Mouse (Mus musculus): ENCODE data around the gene Syncrip. TPM values are rescaled to one million over a fixed set of nuclear protein-coding genes. Genes with fewer than 3 reads are reported as not detected.
"Not testable (repeated sequence)": the region's sequence is repeated elsewhere in the genome, so short reads cannot be mapped to it uniquely, and the experiment has no call there.

Syncrip gene
- polyA plus RNA-seq (2014; fragmentation: Nextera tagmentation; extraction: Ambion mirVana), result 116 and 124 TPM in 2 replicates

- DNase-seq (ENCODE audit: low spot score) (peak; percentile 99), ATAC-seq (replicated peaks; ENCODE audit: low FRiP score) (peak; percentile 91)
- under 1% methylated on average over 53 of the region's 68 CpGs for WGBS
Measured at GRCm38 (mm10) chr9:88482230-88482828, at the start of gene Syncrip. Syncrip (minus strand) TSS chr9:88482574.

GRCm38 (mm10) chr9:88529979-88530580 is 47.7 kb upstream of the Syncrip start:
- Histone ChIP-seq H3K27ac (ENCODE audit: low read depth, low read length) (no peak overlapping the region), H3K27me3 (replicated peaks; ENCODE audit: control insufficient read depth, insufficient read depth, low read length) (no peaks in the 10 kb centered on the region), H3K9me3 (ENCODE audit: control insufficient read depth, low read length) (no peaks in the 10 kb centered on the region), H3K4me1 (replicated peaks; ENCODE audit: control insufficient read depth, insufficient read depth, low read length) (no peaks in the 10 kb centered on the region), H3K4me3 (ENCODE audit: low read depth, low read length) (no peak overlapping the region), H3K9ac (ENCODE audit: low read depth, low read length) (no peak overlapping the region), H3K36me3 (ENCODE audit: control insufficient read depth, insufficient read depth, low read length) (no peaks in the 10 kb centered on the region), H3K4me2 (no peak overlapping the region)
- no peak for DNase-seq (ENCODE audit: low spot score)
- 65% methylated on average over 5 of the region's 5 CpGs for WGBS
- no peak for ATAC-seq (replicated peaks; ENCODE audit: low FRiP score)

More at GRCm38 (mm10) chr9:88482230-88482828, at the start of gene Syncrip:
- peak within 1 kb of the TSS; percentile 98 for H3K27ac ChIP-seq (ENCODE audit: low read depth, low read length)
- peak within 1 kb of the TSS; percentile 100 for H3K9ac ChIP-seq (ENCODE audit: low read depth, low read length)
- not testable (repeated sequence) for H3K36me3 ChIP-seq (ENCODE audit: control insufficient read depth, insufficient read depth, low read length); H3K9me3 ChIP-seq (ENCODE audit: control insufficient read depth, low read length); H3K4me1 ChIP-seq (replicated peaks; ENCODE audit: control insufficient read depth, insufficient read depth, low read length); H3K27me3 ChIP-seq (replicated peaks; ENCODE audit: control insufficient read depth, insufficient read depth, low read length)
- peak within 1 kb of the TSS; percentile 100 for H3K4me3 ChIP-seq (ENCODE audit: low read depth, low read length)
- H3K4me2 ChIP-seq, result peak within 1 kb of the TSS; percentile 92

GRCm38 (mm10) chr9:88529571-88529970 is 47.2 kb upstream of the Syncrip start:
- H3K9ac ChIP-seq (ENCODE audit: low read depth, low read length), result no peak overlapping the region
- H3K4me1 ChIP-seq (replicated peaks; ENCODE audit: control insufficient read depth, insufficient read depth, low read length), result no peaks in the 10 kb centered on the region
- DNase-seq (ENCODE audit: low spot score), result no peak
- H3K9me3 ChIP-seq (ENCODE audit: control insufficient read depth, low read length), result no peaks in the 10 kb centered on the region
- H3K27me3 ChIP-seq (replicated peaks; ENCODE audit: control insufficient read depth, insufficient read depth, low read length), result no peaks in the 10 kb centered on the region
- no peak overlapping the region for H3K4me2 ChIP-seq
- H3K27ac ChIP-seq (ENCODE audit: low read depth, low read length), result no peak overlapping the region
- H3K4me3 ChIP-seq (ENCODE audit: low read depth, low read length), result no peak overlapping the region
- no peaks in the 10 kb centered on the region for H3K36me3 ChIP-seq (ENCODE audit: control insufficient read depth, insufficient read depth, low read length)
- ATAC-seq (replicated peaks; ENCODE audit: low FRiP score), result no peak
- WGBS, result 79% methylated on average over 3 of the region's 3 CpGs

- no peak overlapping the region for H3K9ac ChIP-seq (ENCODE audit: low read depth, low read length)
- 66% methylated on average over 5 of the region's 5 CpGs for WGBS
- H3K4me1 ChIP-seq (replicated peaks; ENCODE audit: control insufficient read depth, insufficient read depth, low read length), result no peaks in the 10 kb centered on the region
- no peak for DNase-seq (ENCODE audit: low spot score)
- no peaks in the 10 kb centered on the region for H3K36me3 ChIP-seq (ENCODE audit: control insufficient read depth, insufficient read depth, low read length)
- peak; percentile 41 for ATAC-seq (replicated peaks; ENCODE audit: low FRiP score)
- H3K27ac ChIP-seq (ENCODE audit: low read depth, low read length), result no peak overlapping the region
- no peak overlapping the region for H3K4me2 ChIP-seq
- no peak overlapping the region for H3K4me3 ChIP-seq (ENCODE audit: low read depth, low read length)
- H3K9me3 ChIP-seq (ENCODE audit: control insufficient read depth, low read length), result no peaks in the 10 kb centered on the region
- H3K27me3 ChIP-seq (replicated peaks; ENCODE audit: control insufficient read depth, insufficient read depth, low read length), result no peaks in the 10 kb centered on the region
Measured at GRCm38 (mm10) chr9:88528736-88529135, 46.4 kb upstream of the Syncrip start.

GRCm38 (mm10) chr9:88527956-88528355 is 45.6 kb upstream of the Syncrip start:
- DNase-seq (ENCODE audit: low spot score) (no peak), ATAC-seq (replicated peaks; ENCODE audit: low FRiP score) (no peak)
- H3K9me3 ChIP-seq (ENCODE audit: control insufficient read depth, low read length), result no peaks in the 10 kb centered on the region
- H3K27me3 ChIP-seq (replicated peaks; ENCODE audit: control insufficient read depth, insufficient read depth, low read length), result no peaks in the 10 kb centered on the region
- no peak overlapping the region for H3K27ac ChIP-seq (ENCODE audit: low read depth, low read length)
- no peak overlapping the region for H3K9ac ChIP-seq (ENCODE audit: low read depth, low read length)
- H3K4me3 ChIP-seq (ENCODE audit: low read depth, low read length), result no peak overlapping the region
- H3K4me2 ChIP-seq, result no peak overlapping the region
- H3K36me3 ChIP-seq (ENCODE audit: control insufficient read depth, insufficient read depth, low read length), result no peaks in the 10 kb centered on the region
- WGBS, result 88% methylated on average over 4 of the region's 4 CpGs
- H3K4me1 ChIP-seq (replicated peaks; ENCODE audit: control insufficient read depth, insufficient read depth, low read length), result no peaks in the 10 kb centered on the region

- H3K27me3 ChIP-seq (replicated peaks; ENCODE audit: control insufficient read depth, insufficient read depth, low read length), result no peaks in the 10 kb centered on the region
Measured at GRCm38 (mm10) chr9:88525341-88525740, 43.0 kb upstream of the Syncrip start.

GRCm38 (mm10) chr9:88524796-88525195 is 42.4 kb upstream of the Syncrip start:
- Histone ChIP-seq H3K4me1 (replicated peaks; ENCODE audit: control insufficient read depth, insufficient read depth, low read length) (no peaks in the 10 kb centered on the region), H3K27me3 (replicated peaks; ENCODE audit: control insufficient read depth, insufficient read depth, low read length) (no peaks in the 10 kb centered on the region), H3K9me3 (ENCODE audit: control insufficient read depth, low read length) (no peaks in the 10 kb centered on the region), H3K9ac (ENCODE audit: low read depth, low read length) (no peak overlapping the region), H3K27ac (ENCODE audit: low read depth, low read length) (no peak overlapping the region), H3K4me2 (no peak overlapping the region), H3K36me3 (ENCODE audit: control insufficient read depth, insufficient read depth, low read length) (peaks cover 11% of the 10 kb centered on the region), H3K4me3 (ENCODE audit: low read depth, low read length) (no peak overlapping the region)
- DNase-seq (ENCODE audit: low spot score), result no peak
- ATAC-seq (replicated peaks; ENCODE audit: low FRiP score), result no peak
- WGBS, result 55% methylated on average over 3 of the region's 3 CpGs

More at GRCm38 (mm10) chr9:88525341-88525740, 43.0 kb upstream of the Syncrip start:
- Histone ChIP-seq H3K36me3 (ENCODE audit: control insufficient read depth, insufficient read depth, low read length) (peaks cover 9% of the 10 kb centered on the region), H3K4me1 (replicated peaks; ENCODE audit: control insufficient read depth, insufficient read depth, low read length) (no peaks in the 10 kb centered on the region), H3K9me3 (ENCODE audit: control insufficient read depth, low read length) (no peaks in the 10 kb centered on the region), H3K9ac (ENCODE audit: low read depth, low read length) (no peak overlapping the region), H3K27ac (ENCODE audit: low read depth, low read length) (no peak overlapping the region), H3K4me3 (ENCODE audit: low read depth, low read length) (no peak overlapping the region), H3K4me2 (no peak overlapping the region)
- DNase-seq (ENCODE audit: low spot score) (no peak), ATAC-seq (replicated peaks; ENCODE audit: low FRiP score) (no peak)
- 86% methylated on average over 6 of the region's 6 CpGs for WGBS

- Histone ChIP-seq H3K9ac (ENCODE audit: low read depth, low read length) (no peak overlapping the region), H3K9me3 (ENCODE audit: control insufficient read depth, low read length) (no peaks in the 10 kb centered on the region), H3K4me3 (ENCODE audit: low read depth, low read length) (no peak overlapping the region), H3K27me3 (replicated peaks; ENCODE audit: control insufficient read depth, insufficient read depth, low read length) (no peaks in the 10 kb centered on the region), H3K4me2 (no peak overlapping the region), H3K36me3 (ENCODE audit: control insufficient read depth, insufficient read depth, low read length) (peaks cover 11% of the 10 kb centered on the region), H3K27ac (ENCODE audit: low read depth, low read length) (no peak overlapping the region), H3K4me1 (replicated peaks; ENCODE audit: control insufficient read depth, insufficient read depth, low read length) (no peaks in the 10 kb centered on the region)
- ATAC-seq (replicated peaks; ENCODE audit: low FRiP score), result no peak
- WGBS, result 75% methylated on average over 2 of the region's 2 CpGs
- no peak for DNase-seq (ENCODE audit: low spot score)
Measured at GRCm38 (mm10) chr9:88524367-88524766, 42.0 kb upstream of the Syncrip start.

GRCm38 (mm10) chr9:88523335-88523668 is 40.9 kb upstream of the Syncrip start:
- H3K9ac ChIP-seq (ENCODE audit: low read depth, low read length), result peak overlapping the region; percentile 87
- ATAC-seq (replicated peaks; ENCODE audit: low FRiP score) (peak; percentile 56), DNase-seq (ENCODE audit: low spot score) (no peak)
- H3K27ac ChIP-seq (ENCODE audit: low read depth, low read length), result peak overlapping the region; percentile 93
- no peaks in the 10 kb centered on the region for H3K4me1 ChIP-seq (replicated peaks; ENCODE audit: control insufficient read depth, insufficient read depth, low read length)
- WGBS, result under 1% methylated on average over 16 of the region's 16 CpGs
- H3K36me3 ChIP-seq (ENCODE audit: control insufficient read depth, insufficient read depth, low read length), result peaks cover 11% of the 10 kb centered on the region
- no peaks in the 10 kb centered on the region for H3K27me3 ChIP-seq (replicated peaks; ENCODE audit: control insufficient read depth, insufficient read depth, low read length)
- no peaks in the 10 kb centered on the region for H3K9me3 ChIP-seq (ENCODE audit: control insufficient read depth, low read length)
- H3K4me3 ChIP-seq (ENCODE audit: low read depth, low read length), result peak overlapping the region; percentile 91
- peak overlapping the region; percentile 83 for H3K4me2 ChIP-seq
